Mouse (Mus musculus) liver, postnatal 0 days (tissue): ENCODE results near the gene Slc24a2. TPM values are rescaled to one million over a fixed set of nuclear protein-coding genes. Genes with fewer than 3 reads are reported as not detected.

Experiments
- ATAC-seq: fragments of 200-750 bp; cut with Nextera tagmentation; 2 replicates; pipeline ENCODE4 v1.8.0; 2017; ENCODE audit warnings: mild to moderate bottlenecking, moderate library complexity
- DNase-seq: peaks from one replicate; pipeline ENCODE4 v3.0.0-alpha.2; 2016
- H3K27ac ChIP-seq: fragments of 300-500 bp; sonication (generic); 2 replicates; pipeline ENCODE4 v1.5.1; 2014; ENCODE audit warnings: antibody characterized with exemption, moderate library complexity, mild to moderate bottlenecking, low read depth
- H3K27me3 ChIP-seq: fragments of 300-500 bp; sonication (generic); 2 replicates; pipeline ENCODE4 v1.6.1; 2014; ENCODE audit warnings: low read length, control low read depth, mixed read lengths; ENCODE audit not compliant: insufficient read depth
- H3K36me3 ChIP-seq: fragments of 300-500 bp; sonication (generic); replicated peaks from 2 replicates; pipeline ENCODE4 v1.6.1; 2014; ENCODE audit warnings: mild to moderate bottlenecking, control low read depth, low read length, moderate library complexity, mixed read lengths; ENCODE audit not compliant: insufficient read depth
- H3K4me1 ChIP-seq: fragments of 300-500 bp; sonication (generic); 2 replicates; pipeline ENCODE4 v1.6.1; 2014; ENCODE audit warnings: antibody characterized with exemption, mild to moderate bottlenecking, control low read depth; ENCODE audit not compliant: insufficient read depth
- H3K4me2 ChIP-seq: fragments of 300-500 bp; sonication (generic); 2 replicates; pipeline ENCODE4 v1.6.1; 2014; ENCODE audit warnings: low read depth, mild to moderate bottlenecking, low read length, moderate library complexity, mixed read lengths
- H3K4me3 ChIP-seq: fragments of 300-500 bp; sonication (generic); 2 replicates; pipeline ENCODE4 v1.5.1; 2014; ENCODE audit warnings: low read depth, low read length
- H3K9ac ChIP-seq: fragments of 300-500 bp; sonication (generic); replicated peaks from 2 replicates; pipeline ENCODE4 v1.6.1; 2014; ENCODE audit warnings: mild to moderate bottlenecking, moderate library complexity
- H3K9me3 ChIP-seq: fragments of 300-500 bp; sonication (generic); 2 replicates; pipeline ENCODE4 v1.6.1; 2016; ENCODE audit warnings: mild to moderate bottlenecking, control low read depth, low read length, mixed read lengths
- CTCF ChIP-seq: sonication (generic); IDR thresholded peaks from 2 replicates; pipeline ENCODE4 v1.5.1; 2016; ENCODE audit warnings: antibody characterized with exemption, low read depth
- EP300 ChIP-seq: IDR thresholded peaks from 2 replicates; pipeline ENCODE4 v1.6.1; 2016; ENCODE audit warnings: antibody characterized with exemption, low read depth, mild to moderate bottlenecking
- WGBS: fragments of 180-500 bp; shearing (Covaris S2); extraction: QIAGEN DNeasy Blood & Tissue Kit; methylation state at CpG from one replicate; pipeline ENCODE4 v1.1.7; 2014; ENCODE audit not compliant: insufficient replicate concordance; 5-methylcytosine and 5-hydroxymethylcytosine counted together
- polyA plus RNA-seq: library from polyadenylated mRNA; unstranded; fragments of >200 nt; fragmentation: Nextera tagmentation; extraction: Ambion mirVana; gene quantifications from 2 replicates; pipeline ENCODE4 v1.2.1, GENCODE M21; 2015

The Slc24a2 gene
- polyA plus RNA-seq, 1 experiment from 2014 or later = not detected

- TF ChIP-seq CTCF (no peak), EP300 (no peak)
These were observed 203.7 kb downstream of the Slc24a2 start for GRCm38 (mm10) chr4:87026311-87027151.

GRCm38 (mm10) chr4:87024556-87024955 lies 205.7 kb downstream of the Slc24a2 start:
- no peak for TF ChIP-seq CTCF
- no peak for TF ChIP-seq EP300
- H3K36me3 ChIP-seq = no peaks in the 10 kb centered on the region

More at GRCm38 (mm10) chr4:87026311-87027151, 203.7 kb downstream of the Slc24a2 start:
- Histone ChIP-seq H3K9me3 (no peaks in the 10 kb centered on the region), H3K27ac (no peak overlapping the region), H3K9ac (no peak overlapping the region), H3K4me1 (no peaks in the 10 kb centered on the region), H3K36me3 (no peaks in the 10 kb centered on the region), H3K4me3 (no peak overlapping the region), H3K4me2 (no peak overlapping the region), H3K27me3 (no peaks in the 10 kb centered on the region)
- 72% methylated on average over 14 of the region's 14 CpGs for WGBS
- ATAC-seq = no peak
- no peak for DNase-seq

GRCm38 (mm10) chr4:87021542-87021941 lies 208.7 kb downstream of the Slc24a2 start:
- 51% methylated on average over 3 of the region's 3 CpGs for WGBS
- Histone ChIP-seq H3K27ac (no peak overlapping the region), H3K36me3 (no peaks in the 10 kb centered on the region), H3K9ac (no peak overlapping the region), H3K9me3 (no peaks in the 10 kb centered on the region), H3K27me3 (no peaks in the 10 kb centered on the region), H3K4me3 (no peak overlapping the region), H3K4me1 (no peaks in the 10 kb centered on the region), H3K4me2 (no peak overlapping the region)
- ATAC-seq (no peak), DNase-seq (no peak)
- TF ChIP-seq EP300 (no peak), CTCF (no peak)

More at GRCm38 (mm10) chr4:87024556-87024955, 205.7 kb downstream of the Slc24a2 start:
- ATAC-seq = no peak
- no peak for DNase-seq
- 79% methylated on average over 8 of the region's 8 CpGs for WGBS
- no peak overlapping the region for H3K9ac ChIP-seq
- no peaks in the 10 kb centered on the region for H3K27me3 ChIP-seq
- no peak overlapping the region for H3K27ac ChIP-seq
- H3K4me2 ChIP-seq = no peak overlapping the region
- H3K4me3 ChIP-seq = no peak overlapping the region
- no peaks in the 10 kb centered on the region for H3K9me3 ChIP-seq
- no peaks in the 10 kb centered on the region for H3K4me1 ChIP-seq

- WGBS = 55% methylated on average over 13 of the region's 13 CpGs
- no peak for TF ChIP-seq CTCF
- no peak for TF ChIP-seq EP300
These were observed 210.7 kb downstream of the Slc24a2 start for GRCm38 (mm10) chr4:87019486-87020105.

GRCm38 (mm10) chr4:87018073-87018997 lies 211.9 kb downstream of the Slc24a2 start:
- Histone ChIP-seq H3K4me2 (no peak overlapping the region), H3K9ac (no peak overlapping the region), H3K9me3 (no peaks in the 10 kb centered on the region), H3K27ac (no peak overlapping the region), H3K27me3 (no peaks in the 10 kb centered on the region), H3K36me3 (no peaks in the 10 kb centered on the region), H3K4me3 (no peak overlapping the region), H3K4me1 (no peaks in the 10 kb centered on the region)
- 70% methylated on average over 9 of the region's 9 CpGs for WGBS
- DNase-seq (no peak), ATAC-seq (no peak)
- no peak for TF ChIP-seq CTCF
- TF ChIP-seq EP300 = no peak

More at GRCm38 (mm10) chr4:87019486-87020105, 210.7 kb downstream of the Slc24a2 start:
- no peak overlapping the region for H3K27ac ChIP-seq
- H3K4me1 ChIP-seq = no peaks in the 10 kb centered on the region
- no peaks in the 10 kb centered on the region for H3K36me3 ChIP-seq
- H3K4me3 ChIP-seq = no peak overlapping the region
- DNase-seq (no peak), ATAC-seq (no peak)
- H3K9ac ChIP-seq = no peak overlapping the region
- no peaks in the 10 kb centered on the region for H3K27me3 ChIP-seq
- no peaks in the 10 kb centered on the region for H3K9me3 ChIP-seq
- H3K4me2 ChIP-seq = no peak overlapping the region
